Mouse (Mus musculus) lung, postnatal 10 days (tissue): ENCODE data around the gene Hapln4.

ENCODE experiments used
- DNase-seq: peaks from one replicate; pipeline ENCODE4 v3.0.0; 2021

Hapln4 gene

DNA sequence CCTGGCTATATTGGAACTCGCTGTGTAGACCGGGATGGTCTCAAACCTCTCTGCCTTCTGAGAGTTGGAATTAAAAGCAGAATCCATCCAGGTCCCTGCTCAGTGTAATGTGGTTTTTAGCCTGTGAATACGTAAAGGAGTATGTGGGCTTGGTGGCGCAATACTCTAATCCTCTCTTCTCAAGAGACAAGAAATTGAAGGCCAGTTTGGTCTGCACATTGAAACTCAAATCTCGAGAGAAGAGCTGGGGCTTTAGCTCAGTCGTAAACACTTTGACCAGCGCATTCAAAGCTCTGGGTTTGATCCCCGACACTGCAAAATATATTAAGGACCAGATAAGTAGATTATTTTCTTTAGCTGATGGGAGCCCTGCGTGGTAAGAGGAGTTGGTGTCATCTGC lies 56.7 kb downstream of the Hapln4 start:
- no peak for DNase-seq
